Mouse (Mus musculus) Muller cell, postnatal 12 days (primary cell): ENCODE data around the gene Eapp.
"Not testable (repeated sequence)": the region's sequence is repeated elsewhere in the genome, so short reads cannot be mapped to it uniquely, and the experiment has no call there.

Experiments used
- DNase-seq: peaks from one replicate; pipeline ENCODE4 v3.0.0-alpha.2; 2015; ENCODE audit errors: inconsistent ontology term

Gene Eapp

GRCm38 (mm10) chr12:54683182-54683581 lies 12.5 kb downstream of the Eapp start:
- DNase-seq, result no peak

GRCm38 (mm10) chr12:54676709-54677108 lies 19.0 kb downstream of the Eapp start:
- no peak for DNase-seq

GRCm38 (mm10) chr12:54675396-54675795 lies 20.3 kb downstream of the Eapp start:
- no peak for DNase-seq

- DNase-seq, result peak; percentile 22
Observed at GRCm38 (mm10) chr12:54671262-54671661, 24.4 kb downstream of the Eapp start.

- no peak for DNase-seq
Observed at GRCm38 (mm10) chr12:54668141-54668540, 27.6 kb downstream of the Eapp start.

- no peak for DNase-seq
Observed at GRCm38 (mm10) chr12:54665526-54665925, 30.2 kb downstream of the Eapp start.

GRCm38 (mm10) chr12:54661470-54661869 lies 34.2 kb downstream of the Eapp start:
- DNase-seq, result not testable (repeated sequence)

GRCm38 (mm10) chr12:54659901-54660300 lies 35.8 kb downstream of the Eapp start:
- no peak for DNase-seq

GRCm38 (mm10) chr12:54658425-54659092 lies 37.1 kb downstream of the Eapp start:
- no peak for DNase-seq

- DNase-seq, result no peak
Observed at GRCm38 (mm10) chr12:54657951-54658350, 37.7 kb downstream of the Eapp start.

- DNase-seq, result no peak
Observed at GRCm38 (mm10) chr12:54657226-54657625, 38.5 kb downstream of the Eapp start.

GRCm38 (mm10) chr12:54656396-54657171 lies 39.1 kb downstream of the Eapp start, which contains the start of gene Sptssa:
Gene Sptssa, minus strand, starts transcription at chr12:54656573.
- DNase-seq, result peak; percentile 99

GRCm38 (mm10) chr12:54656039-54656395 lies 39.7 kb downstream of the Eapp start:
- DNase-seq, result no peak

GRCm38 (mm10) chr12:54655292-54656038 lies 40.2 kb downstream of the Eapp start:
- peak; percentile 49 for DNase-seq

- no peak for DNase-seq
Observed at GRCm38 (mm10) chr12:54654741-54655140, 41.0 kb downstream of the Eapp start.

- no peak for DNase-seq
Observed at GRCm38 (mm10) chr12:54654141-54654540, 41.6 kb downstream of the Eapp start.

- DNase-seq, result no peak
Observed at GRCm38 (mm10) chr12:54652346-54652745, 43.4 kb downstream of the Eapp start.

GRCm38 (mm10) chr12:54651820-54652219 lies 43.9 kb downstream of the Eapp start:
- DNase-seq, result no peak

- DNase-seq, result no peak
Observed at GRCm38 (mm10) chr12:54651158-54651557, 44.5 kb downstream of the Eapp start.

- no peak for DNase-seq
Observed at GRCm38 (mm10) chr12:54644947-54645346, 50.8 kb downstream of the Eapp start.

- DNase-seq, result no peak
Observed at GRCm38 (mm10) chr12:54643320-54643892, 52.3 kb downstream of the Eapp start.

- DNase-seq, result no peak
Observed at GRCm38 (mm10) chr12:54641374-54641773, 54.3 kb downstream of the Eapp start.
